Mouse (Mus musculus) testis, adult 2 months (tissue): ENCODE results near the gene Lta.

Source experiments
- CTCF ChIP-seq: fragments of 200-500 bp; IDR thresholded peaks from 2 replicates; pipeline ENCODE4 v1.5.1; 2012; ENCODE audit warnings: low read depth, mild to moderate bottlenecking, inconsistent platforms, low read length, moderate library complexity; ENCODE audit not compliant: control insufficient read depth, insufficient read depth, insufficient replicate concordance
- POLR2A ChIP-seq: fragments of 200-500 bp; IDR thresholded peaks from 2 replicates; pipeline ENCODE4 v1.6.1; 2012; ENCODE audit warnings: low read depth, mild to moderate bottlenecking, inconsistent platforms, low read length, moderate library complexity; ENCODE audit not compliant: control insufficient read depth

DNA sequence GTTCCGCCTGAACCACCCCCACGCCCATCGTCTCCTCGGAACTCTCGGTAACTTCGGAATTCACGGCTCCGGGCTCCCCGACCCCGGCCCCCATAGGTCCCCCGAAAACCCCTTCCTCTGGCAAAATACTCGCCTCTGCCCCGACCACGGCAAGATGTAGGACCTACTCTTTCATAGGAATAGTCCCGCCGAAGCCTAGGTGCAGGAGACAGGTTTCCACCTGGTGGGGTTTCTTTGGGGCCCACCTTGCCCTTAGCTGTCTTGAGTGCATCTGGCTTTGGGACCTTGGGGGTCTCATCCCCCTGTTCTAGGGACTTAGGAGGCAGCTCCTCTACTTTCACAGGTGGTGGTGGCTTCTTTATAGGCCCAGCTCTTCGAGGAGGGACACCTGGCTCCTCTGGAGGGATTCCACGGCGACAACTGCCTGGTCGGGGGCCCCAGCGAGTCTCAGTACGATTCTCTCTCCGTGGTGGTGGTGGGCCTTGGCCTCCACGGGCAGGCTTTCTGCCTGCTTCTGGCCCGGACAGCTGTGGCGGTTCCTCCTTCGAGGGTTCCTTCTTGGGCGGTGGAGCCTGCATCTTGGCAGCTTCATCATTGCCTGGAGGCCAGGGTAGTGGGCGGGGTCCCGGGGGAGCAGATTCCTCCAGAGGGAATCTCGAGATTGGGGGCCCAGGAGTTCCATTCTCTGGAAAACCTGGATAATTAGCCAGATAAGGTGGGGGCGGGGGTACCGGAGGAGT, 48.5 kb downstream of the Lta start:
- TF ChIP-seq CTCF: no peak
- TF ChIP-seq POLR2A: no peak
